Mouse (Mus musculus) spleen, adult 2 months (tissue): Measurements from ENCODE around the gene Smim22.

Experiments
- CTCF ChIP-seq: fragments of 200-500 bp; IDR thresholded peaks from 2 replicates; pipeline ENCODE4 v1.5.1; 2011; ENCODE audit warnings: mild to moderate bottlenecking, inconsistent platforms; ENCODE audit not compliant: insufficient read depth, insufficient read length, insufficient replicate concordance; ENCODE audit errors: extremely low read depth
- POLR2A ChIP-seq: fragments of 200-500 bp; IDR thresholded peaks from 2 replicates; pipeline ENCODE4 v1.6.1; 2011; ENCODE audit warnings: low read depth, low read length, inconsistent platforms

DNA sequence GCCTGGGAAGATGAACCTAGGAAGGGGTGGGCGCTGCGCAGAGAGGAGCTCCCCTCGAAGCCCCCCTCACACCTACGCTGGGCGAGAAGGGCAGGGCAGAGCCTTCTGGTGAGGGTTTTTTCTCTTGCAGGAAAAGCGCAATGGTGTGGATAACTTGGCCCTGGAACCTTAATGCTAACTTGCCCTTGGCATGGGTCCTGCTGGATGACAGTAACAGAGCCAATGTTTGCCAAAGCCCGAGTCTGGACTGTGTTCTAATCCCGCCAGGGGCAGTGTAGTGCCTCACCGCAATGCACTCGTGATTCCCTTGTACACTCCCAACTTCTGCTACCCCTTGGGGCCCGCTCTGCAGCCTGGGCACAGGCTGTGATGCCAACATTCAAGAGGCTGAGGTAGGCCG is 988 bp downstream of the Smim22 start:
- TF ChIP-seq CTCF (no peak), POLR2A (no peak)
